Mouse (Mus musculus) kidney, embryonic 14.5 days (tissue): Measurements from ENCODE around the gene Limch1. TPM values are rescaled to one million over a fixed set of nuclear protein-coding genes. Genes with fewer than 3 reads are reported as not detected.

Source experiments
- ATAC-seq: fragments of 200-750 bp; cut with Nextera tagmentation; 2 replicates; pipeline ENCODE4 v1.8.0; 2017; ENCODE audit warnings: moderate number of reproducible peaks, mild to moderate bottlenecking, moderate TSS enrichment, moderate library complexity; ENCODE audit not compliant: low FRiP score, low TSS enrichment
- H3K27ac ChIP-seq: fragments of 300-500 bp; sonication (generic); 2 replicates; pipeline ENCODE4 v1.5.1; 2014; ENCODE audit warnings: low read depth, mild to moderate bottlenecking, low read length, moderate library complexity, mixed read lengths
- H3K27me3 ChIP-seq: fragments of 300-500 bp; sonication (generic); 2 replicates; pipeline ENCODE4 v1.6.1; 2014; ENCODE audit warnings: mild to moderate bottlenecking, low read length; ENCODE audit not compliant: control insufficient read depth, insufficient read depth
- H3K36me3 ChIP-seq: fragments of 300-500 bp; sonication (generic); 2 replicates; pipeline ENCODE4 v1.6.1; 2014; ENCODE audit warnings: low read length, mixed read lengths; ENCODE audit not compliant: control insufficient read depth, insufficient read depth
- H3K4me1 ChIP-seq: fragments of 300-500 bp; sonication (generic); 2 replicates; pipeline ENCODE4 v1.6.1; 2014; ENCODE audit warnings: low read length, mixed read lengths; ENCODE audit not compliant: control insufficient read depth, insufficient read depth
- H3K4me2 ChIP-seq: fragments of 300-500 bp; sonication (generic); replicated peaks from 2 replicates; pipeline ENCODE4 v1.6.1; 2014; ENCODE audit warnings: low read depth, mild to moderate bottlenecking, low read length
- H3K4me3 ChIP-seq: fragments of 300-500 bp; sonication (generic); 2 replicates; pipeline ENCODE4 v1.5.1; 2014; ENCODE audit warnings: mild to moderate bottlenecking, low read length
- H3K9ac ChIP-seq: fragments of 300-500 bp; sonication (generic); 2 replicates; pipeline ENCODE4 v1.6.1; 2014; ENCODE audit warnings: low read depth, mild to moderate bottlenecking, low read length, moderate library complexity
- H3K9me3 ChIP-seq: fragments of 300-500 bp; sonication (generic); 2 replicates; pipeline ENCODE4 v1.6.1; 2016; ENCODE audit warnings: low read length; ENCODE audit not compliant: control insufficient read depth
- WGBS: fragments of 180-500 bp; shearing (Covaris S2); extraction: QIAGEN DNeasy Blood & Tissue Kit; methylation state at CpG from one replicate; pipeline ENCODE4 v1.1.7; 2014; 5-methylcytosine and 5-hydroxymethylcytosine counted together
- polyA plus RNA-seq: library from polyadenylated mRNA; unstranded; fragments of >200 nt; fragmentation: Nextera tagmentation; extraction: Ambion mirVana; gene quantifications from 2 replicates; pipeline ENCODE4 v1.2.1, GENCODE M21; 2014

Gene Limch1
- polyA plus RNA-seq, 1 experiment from 2014 or later = 48.9 TPM

DNA sequence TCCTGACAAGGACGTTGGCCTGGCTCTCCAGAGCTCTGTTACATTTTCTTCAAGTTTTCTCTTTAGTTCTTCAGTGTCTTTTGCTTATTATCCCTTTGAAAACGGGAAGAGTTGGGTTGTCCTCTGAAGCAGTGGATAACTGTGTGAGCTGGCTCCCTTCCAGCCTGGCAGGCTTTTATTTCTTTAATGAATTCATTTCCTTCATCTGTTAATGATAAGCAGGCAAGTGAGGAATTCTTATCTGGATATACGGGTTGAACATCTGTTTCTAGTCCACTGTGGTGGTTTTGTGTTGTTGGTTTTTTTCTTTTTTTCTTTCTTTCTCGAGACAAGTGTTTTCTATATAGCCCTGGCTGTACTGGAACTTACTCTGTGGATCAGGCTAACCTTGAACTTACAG is 22.4 kb downstream of the Limch1 start:
- H3K4me2 ChIP-seq = no peak overlapping the region
- H3K4me3 ChIP-seq = no peak overlapping the region
- H3K4me1 ChIP-seq = no peaks in the 10 kb centered on the region
- no peaks in the 10 kb centered on the region for H3K36me3 ChIP-seq
- WGBS = 47% methylated on average over 4 of the region's 4 CpGs
- ATAC-seq = no peak
- no peak overlapping the region for H3K9ac ChIP-seq
- no peaks in the 10 kb centered on the region for H3K9me3 ChIP-seq
- no peaks in the 10 kb centered on the region for H3K27me3 ChIP-seq
- H3K27ac ChIP-seq = no peak overlapping the region

DNA sequence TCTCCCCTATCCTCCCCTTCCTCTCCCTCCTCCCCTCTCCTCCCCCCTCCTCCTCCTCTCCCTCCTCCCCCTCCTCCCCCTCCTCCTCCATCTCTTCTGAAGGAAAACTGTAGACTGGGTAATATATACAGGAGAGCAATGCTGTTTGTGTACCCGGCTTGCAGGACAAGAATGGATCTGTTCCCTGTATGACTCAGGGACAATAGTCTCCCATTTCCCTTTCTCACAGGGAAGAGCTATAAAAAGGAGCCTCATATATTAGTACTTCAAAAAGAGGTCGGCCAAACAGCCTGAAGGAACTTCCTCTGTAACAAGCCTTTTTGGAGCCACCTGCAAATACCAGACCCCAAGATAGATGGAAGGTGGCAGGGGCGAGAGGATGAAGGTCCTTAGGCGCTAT is 23.4 kb downstream of the Limch1 start:
- no peak for ATAC-seq
- Histone ChIP-seq H3K36me3 (no peaks in the 10 kb centered on the region), H3K9ac (no peak overlapping the region), H3K4me1 (no peaks in the 10 kb centered on the region), H3K27me3 (no peaks in the 10 kb centered on the region), H3K27ac (no peak overlapping the region), H3K9me3 (no peaks in the 10 kb centered on the region), H3K4me2 (no peak overlapping the region), H3K4me3 (no peak overlapping the region)
- WGBS = 43% methylated on average over 4 of the region's 4 CpGs

DNA sequence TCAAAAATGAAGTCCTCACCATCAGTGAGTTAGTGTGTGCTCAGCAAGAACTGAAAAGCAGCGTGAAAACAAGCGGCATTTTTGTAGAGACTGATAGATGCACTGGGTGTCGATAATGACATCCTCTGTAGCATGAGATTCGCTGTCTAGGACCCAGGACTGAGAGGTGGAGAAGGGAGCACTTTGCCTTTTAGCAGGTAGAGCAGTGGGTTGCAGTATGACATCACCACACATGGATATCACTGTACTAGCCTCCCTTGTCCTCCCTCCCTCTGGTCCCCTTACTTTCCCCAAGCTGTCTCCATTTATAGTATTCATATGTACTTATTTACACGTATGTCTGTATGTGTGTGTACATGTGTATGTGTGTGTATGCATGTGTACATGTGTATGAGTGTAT is 23.9 kb downstream of the Limch1 start:
- H3K4me3 ChIP-seq = no peak overlapping the region
- 88% methylated on average over 5 of the region's 5 CpGs for WGBS
- ATAC-seq = no peak
- H3K4me1 ChIP-seq = no peaks in the 10 kb centered on the region
- no peak overlapping the region for H3K9ac ChIP-seq
- H3K27me3 ChIP-seq = no peaks in the 10 kb centered on the region
- no peak overlapping the region for H3K4me2 ChIP-seq
- H3K9me3 ChIP-seq = no peaks in the 10 kb centered on the region
- no peak overlapping the region for H3K27ac ChIP-seq
- H3K36me3 ChIP-seq = no peaks in the 10 kb centered on the region

DNA sequence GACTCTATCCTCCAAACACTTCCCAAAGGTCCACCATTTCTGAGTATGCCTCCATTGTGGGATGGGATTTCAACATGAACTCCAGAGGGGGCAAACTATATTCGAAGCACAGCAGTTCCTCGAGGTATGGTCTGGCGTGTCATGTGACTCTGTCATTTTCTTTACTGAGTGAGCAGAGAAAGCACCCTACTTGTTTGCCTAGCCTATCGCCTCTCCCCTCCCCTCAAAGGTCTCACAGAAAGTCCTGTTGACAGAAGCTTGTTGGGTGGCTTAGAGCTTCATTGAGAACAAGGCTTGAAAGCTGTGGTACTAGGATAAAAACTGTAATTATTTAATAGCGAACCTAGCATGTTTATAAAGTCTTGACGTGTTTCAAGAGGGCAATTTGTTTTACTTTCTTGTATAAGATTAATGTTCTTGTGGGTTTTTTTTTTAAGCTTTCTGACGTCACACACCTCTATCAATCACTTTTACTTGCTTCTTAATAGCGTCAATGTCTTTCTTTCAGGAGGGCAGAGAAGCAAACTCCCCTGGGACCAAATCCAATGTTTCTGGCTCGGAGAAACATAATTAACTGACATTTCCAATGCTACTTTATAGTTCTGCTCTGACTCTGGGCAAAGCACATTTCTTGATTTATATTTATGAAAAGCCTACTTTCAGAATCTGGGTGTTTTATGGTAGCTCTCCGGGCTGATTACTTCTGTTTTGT is 32.5 kb downstream of the Limch1 start:
- Histone ChIP-seq H3K36me3 (no peaks in the 10 kb centered on the region), H3K27me3 (no peaks in the 10 kb centered on the region), H3K9ac (no peak overlapping the region), H3K9me3 (no peaks in the 10 kb centered on the region), H3K4me3 (no peak overlapping the region), H3K27ac (no peak overlapping the region), H3K4me1 (no peaks in the 10 kb centered on the region), H3K4me2 (no peak overlapping the region)
- ATAC-seq = no peak
- WGBS = 49% methylated on average over 10 of the region's 10 CpGs

DNA sequence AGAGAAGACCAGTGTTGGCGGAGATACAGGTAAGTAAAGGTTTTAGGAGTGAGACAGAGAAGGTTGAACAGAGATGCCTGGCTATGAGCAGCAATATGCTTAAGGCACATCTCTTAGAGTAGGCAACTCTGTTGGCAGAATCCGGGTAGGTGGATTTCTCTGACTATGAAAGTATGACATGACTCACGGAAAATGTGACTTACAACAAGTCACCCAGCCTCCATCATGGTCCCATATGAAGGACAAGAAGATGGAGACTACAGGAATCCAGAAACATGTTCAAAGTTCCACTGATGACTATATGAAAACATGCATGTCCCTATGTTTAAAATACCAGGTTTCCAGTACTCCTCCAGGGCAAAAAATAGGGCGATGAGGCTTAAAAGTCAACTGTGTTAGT is 34.7 kb downstream of the Limch1 start:
- Histone ChIP-seq H3K4me1 (no peaks in the 10 kb centered on the region), H3K36me3 (no peaks in the 10 kb centered on the region), H3K4me3 (no peak overlapping the region), H3K27ac (no peak overlapping the region), H3K4me2 (no peak overlapping the region), H3K9ac (no peak overlapping the region), H3K9me3 (no peaks in the 10 kb centered on the region), H3K27me3 (no peaks in the 10 kb centered on the region)
- ATAC-seq = no peak
- WGBS = 93% methylated on average over 4 of the region's 4 CpGs

DNA sequence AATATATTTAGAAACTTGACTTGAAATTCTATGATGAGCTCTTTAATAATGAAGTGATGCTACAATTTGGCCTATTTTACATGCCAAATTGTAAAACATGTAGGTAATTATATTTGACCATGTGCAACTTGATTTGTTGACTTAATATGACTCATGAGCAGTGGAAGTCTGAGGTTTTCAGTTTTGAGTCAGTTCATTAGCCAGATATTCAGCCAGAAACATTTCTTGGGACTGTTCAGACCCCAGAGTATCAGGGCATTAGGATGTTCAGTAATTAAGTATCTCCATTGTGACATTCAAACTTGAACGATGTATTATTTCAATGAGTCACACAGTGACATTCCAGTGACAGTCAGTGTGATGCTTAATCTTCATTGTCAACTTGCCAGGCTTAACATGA is 35.9 kb downstream of the Limch1 start:
- H3K36me3 ChIP-seq = no peaks in the 10 kb centered on the region
- H3K27ac ChIP-seq = no peak overlapping the region
- no peak for ATAC-seq
- H3K4me3 ChIP-seq = no peak overlapping the region
- H3K4me2 ChIP-seq = no peak overlapping the region
- H3K27me3 ChIP-seq = no peaks in the 10 kb centered on the region
- WGBS = 95% methylated on average over 1 of the region's 1 CpGs
- H3K9ac ChIP-seq = no peak overlapping the region
- H3K9me3 ChIP-seq = no peaks in the 10 kb centered on the region
- H3K4me1 ChIP-seq = peaks cover 9% of the 10 kb centered on the region

DNA sequence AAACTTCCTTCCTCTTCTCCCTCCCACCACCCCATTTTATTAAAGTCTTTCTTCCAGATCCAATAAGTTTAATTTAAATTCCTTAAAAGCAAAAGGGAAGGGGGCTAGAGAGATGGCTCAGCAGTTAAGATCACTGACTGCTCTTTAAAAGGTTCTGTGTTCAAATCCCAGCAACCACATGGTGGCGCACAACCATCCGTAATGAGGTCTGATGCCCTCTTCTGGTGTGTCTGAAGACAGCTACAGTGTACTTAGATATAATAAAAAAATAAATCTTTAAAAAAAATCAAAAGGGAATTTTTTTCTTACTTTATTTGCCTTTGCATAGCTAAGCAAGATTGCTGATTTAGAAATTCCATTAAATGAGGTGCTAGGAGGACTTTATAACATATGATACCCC is 37.2 kb downstream of the Limch1 start:
- Histone ChIP-seq H3K36me3 (no peaks in the 10 kb centered on the region), H3K27ac (no peak overlapping the region), H3K4me1 (peaks cover 15% of the 10 kb centered on the region), H3K9me3 (no peaks in the 10 kb centered on the region), H3K4me2 (no peak overlapping the region), H3K27me3 (no peaks in the 10 kb centered on the region), H3K9ac (no peak overlapping the region), H3K4me3 (no peak overlapping the region)
- WGBS = 90% methylated on average over 2 of the region's 2 CpGs
- ATAC-seq = no peak

DNA sequence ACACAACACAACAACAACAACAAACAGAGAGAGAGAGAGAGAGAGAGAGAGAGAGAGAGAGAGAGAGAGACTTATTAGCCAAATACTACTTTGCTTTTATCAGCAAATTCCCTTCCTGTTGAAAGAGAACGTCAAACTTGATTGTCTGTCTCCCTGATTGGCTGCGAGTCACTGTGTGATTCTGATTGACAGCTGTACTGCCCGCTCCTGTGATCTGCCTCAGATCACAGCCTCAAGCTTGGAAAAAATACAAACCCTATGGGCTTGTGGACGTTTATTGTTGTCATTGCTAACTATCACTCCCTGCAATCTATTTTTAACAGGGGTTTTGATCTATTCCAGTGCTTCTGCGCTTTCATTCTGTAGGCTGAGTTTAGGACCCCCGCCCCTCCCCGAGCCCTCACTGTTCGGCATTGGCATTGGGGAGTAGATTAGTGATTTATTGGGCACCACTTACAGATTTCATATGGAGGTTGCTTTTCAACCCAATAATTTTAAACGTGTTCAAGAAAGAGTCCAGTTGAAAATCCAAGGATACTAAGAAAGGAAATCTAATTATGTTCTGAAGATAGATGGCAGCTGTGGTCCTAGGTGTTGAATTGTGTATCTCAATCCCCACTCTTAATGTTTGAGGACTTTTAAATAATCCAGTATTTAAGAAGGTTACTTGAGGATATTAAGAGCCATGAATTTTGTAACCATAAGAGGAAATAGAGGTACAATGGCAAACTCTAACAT is 39.2 kb downstream of the Limch1 start:
- H3K4me3 ChIP-seq = no peak overlapping the region
- H3K9ac ChIP-seq = no peak overlapping the region
- no peaks in the 10 kb centered on the region for H3K9me3 ChIP-seq
- H3K36me3 ChIP-seq = no peaks in the 10 kb centered on the region
- 56% methylated on average over 9 of the region's 9 CpGs for WGBS
- ATAC-seq = no peak
- H3K4me1 ChIP-seq = peaks cover 15% of the 10 kb centered on the region
- no peak overlapping the region for H3K4me2 ChIP-seq
- no peaks in the 10 kb centered on the region for H3K27me3 ChIP-seq
- no peak overlapping the region for H3K27ac ChIP-seq

DNA sequence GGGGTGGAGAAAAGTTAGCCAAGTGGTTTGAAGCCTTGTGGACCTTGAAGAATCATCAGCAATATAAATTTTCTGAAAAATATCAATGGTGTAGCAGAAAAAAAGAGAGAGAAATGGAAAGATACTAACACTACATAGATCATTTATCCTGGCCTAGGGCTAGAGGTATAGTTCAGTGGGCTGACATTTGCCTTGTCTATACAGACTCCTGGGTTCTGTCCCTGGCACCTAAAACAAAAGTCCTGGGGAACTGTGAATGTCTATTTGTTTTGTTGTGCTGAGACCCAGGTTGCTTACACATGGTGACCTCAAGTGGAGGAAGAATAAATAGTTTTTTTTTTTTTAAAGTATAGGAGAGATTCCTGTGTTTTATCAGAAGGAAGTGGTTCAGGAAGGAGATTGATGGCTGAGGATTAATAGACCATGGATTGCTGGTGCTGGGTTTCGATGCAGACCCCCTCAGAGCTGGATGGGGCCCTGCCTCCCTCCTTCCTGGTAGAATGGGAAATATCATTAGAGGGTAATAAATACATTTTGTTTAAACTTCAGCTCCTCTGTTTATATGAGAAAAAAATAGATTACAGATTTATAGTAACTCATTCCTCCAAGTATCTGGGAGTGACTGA is 40.5 kb downstream of the Limch1 start:
- no peak overlapping the region for H3K4me3 ChIP-seq
- H3K4me2 ChIP-seq = no peak overlapping the region
- peaks cover 15% of the 10 kb centered on the region for H3K4me1 ChIP-seq
- H3K36me3 ChIP-seq = no peaks in the 10 kb centered on the region
- WGBS = 4% methylated on average over 1 of the region's 1 CpGs
- H3K27me3 ChIP-seq = no peaks in the 10 kb centered on the region
- peak; percentile 61; the same call in 1 of the 2 replicates for ATAC-seq
- no peaks in the 10 kb centered on the region for H3K9me3 ChIP-seq
- H3K9ac ChIP-seq = no peak overlapping the region
- H3K27ac ChIP-seq = no peak overlapping the region
